Mouse (Mus musculus) heart, adult 11 months (tissue): ENCODE measurements at regions not wholly inside any gene's neighbourhood (a gene's known extent, or its start where the extent isn't known, plus 50 kb on each side); places are given as distances from the start of the nearest gene placed in this dataset.

Experiments used
- DNase-seq: peaks from one replicate; pipeline ENCODE4 v3.0.0; 2022

DNA sequence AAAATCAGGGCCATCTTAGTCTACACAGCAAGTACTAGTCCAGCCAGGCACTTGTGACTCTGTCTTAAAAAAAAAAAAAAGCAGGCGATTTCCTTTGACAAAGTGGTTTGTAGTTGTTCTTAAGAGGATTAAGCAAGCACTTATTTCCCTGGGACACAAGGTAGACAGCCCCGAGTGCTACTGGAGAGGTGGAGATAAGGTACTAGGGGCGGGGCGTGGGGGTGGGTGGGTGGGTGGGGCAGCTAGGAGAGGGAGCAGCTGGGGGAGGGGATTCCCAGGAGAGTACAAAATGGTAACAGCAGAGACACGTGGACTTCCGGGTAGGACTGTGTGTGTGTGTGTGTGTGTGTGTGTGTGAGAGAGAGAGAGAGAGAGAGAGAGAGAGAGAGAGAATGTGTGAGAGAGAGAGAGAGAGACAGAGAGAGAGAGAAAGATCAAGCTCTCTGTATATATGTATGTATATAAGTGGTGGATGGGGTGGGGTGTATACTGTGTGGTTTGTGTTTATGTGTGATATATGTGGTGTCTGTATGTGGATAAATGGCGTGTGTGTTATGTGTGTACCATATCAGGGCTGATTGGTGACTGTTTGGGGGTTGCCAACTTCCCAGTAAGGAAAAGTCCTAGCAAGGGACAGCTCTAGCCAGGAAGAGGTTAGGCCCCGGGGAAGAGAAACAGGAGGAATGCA, 72.1 kb upstream of the Tle3 start:
- no peak for DNase-seq

DNA sequence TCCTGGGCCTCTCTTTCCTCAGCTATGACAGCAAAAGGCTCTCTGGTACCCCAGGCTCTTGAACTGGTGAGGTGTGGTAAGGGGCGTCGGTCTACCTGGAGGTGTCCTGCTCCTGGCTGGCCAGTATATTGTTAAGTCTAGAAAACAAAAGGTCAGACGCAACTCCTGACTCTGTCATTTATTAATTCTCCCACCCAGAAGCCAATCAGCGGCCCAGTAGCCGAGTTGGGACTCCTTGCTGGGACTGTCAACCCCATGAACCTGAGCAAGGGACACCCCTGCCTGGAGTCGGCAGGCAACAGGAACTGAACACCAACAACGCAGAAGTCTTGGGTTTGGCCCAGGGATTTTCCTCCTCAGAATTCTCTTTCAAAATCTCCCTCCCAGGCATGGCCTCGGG, 71.1 kb upstream of the Tle3 start:
- DNase-seq: no peak

DNA sequence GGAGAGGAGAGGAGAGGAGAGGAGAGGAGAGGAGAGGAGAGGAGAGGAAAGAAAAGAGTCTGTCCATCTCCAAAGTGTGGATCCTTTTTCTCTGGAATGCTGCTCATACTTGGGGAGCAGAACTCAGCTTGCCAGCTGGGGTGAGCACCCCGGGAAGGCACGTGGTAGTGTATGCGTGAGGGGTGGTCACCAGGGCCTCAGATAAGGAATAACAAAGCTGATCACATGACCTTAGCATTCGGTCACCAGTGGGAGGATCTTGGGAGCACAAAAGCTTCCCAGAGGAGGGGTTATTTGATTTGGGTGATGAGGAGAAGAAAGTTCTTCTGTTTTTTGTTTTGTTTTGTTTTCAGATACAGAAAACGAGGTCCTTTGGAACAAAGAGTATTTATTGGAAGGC, 69.4 kb upstream of the Tle3 start:
- DNase-seq: no peak

DNA sequence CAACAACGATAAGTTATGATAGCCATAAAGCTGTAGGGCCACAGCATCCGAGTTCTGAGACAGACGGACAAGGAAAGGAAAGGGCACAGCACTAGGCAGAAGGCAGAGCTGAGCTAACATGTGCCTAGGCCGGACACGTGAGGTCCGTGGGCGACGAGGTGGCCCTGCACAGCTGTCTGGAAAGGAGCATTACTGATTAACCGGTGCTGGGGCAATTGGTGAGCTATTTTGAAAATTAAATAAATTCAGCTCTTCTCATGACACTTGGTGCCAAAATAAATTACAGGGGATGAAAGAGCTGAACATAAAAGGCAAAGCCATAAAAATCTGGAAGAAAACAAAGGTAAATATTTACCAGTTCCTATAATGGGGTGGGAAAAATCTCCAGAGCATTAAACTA, 65.9 kb upstream of the Tle3 start:
- DNase-seq: no peak

DNA sequence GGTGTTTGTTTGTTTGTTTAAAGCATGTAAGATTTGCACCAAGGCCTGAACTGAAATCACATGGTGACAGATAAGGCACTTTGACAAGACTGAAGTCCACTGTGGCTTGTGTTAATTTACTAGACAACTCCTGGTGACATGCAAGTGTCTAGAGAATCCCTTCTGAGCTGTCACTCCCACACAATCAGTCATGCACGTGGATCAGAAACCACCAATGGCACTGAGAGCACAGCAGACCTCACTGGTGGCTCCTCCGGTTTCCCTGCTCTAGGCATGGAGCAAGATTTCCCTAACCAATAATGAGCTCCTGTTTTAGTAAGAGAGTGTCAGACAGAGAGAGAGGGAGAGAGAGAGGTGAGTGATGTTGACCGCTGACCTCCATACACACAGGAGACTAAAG, 63.1 kb upstream of the Tle3 start:
- no peak for DNase-seq

DNA sequence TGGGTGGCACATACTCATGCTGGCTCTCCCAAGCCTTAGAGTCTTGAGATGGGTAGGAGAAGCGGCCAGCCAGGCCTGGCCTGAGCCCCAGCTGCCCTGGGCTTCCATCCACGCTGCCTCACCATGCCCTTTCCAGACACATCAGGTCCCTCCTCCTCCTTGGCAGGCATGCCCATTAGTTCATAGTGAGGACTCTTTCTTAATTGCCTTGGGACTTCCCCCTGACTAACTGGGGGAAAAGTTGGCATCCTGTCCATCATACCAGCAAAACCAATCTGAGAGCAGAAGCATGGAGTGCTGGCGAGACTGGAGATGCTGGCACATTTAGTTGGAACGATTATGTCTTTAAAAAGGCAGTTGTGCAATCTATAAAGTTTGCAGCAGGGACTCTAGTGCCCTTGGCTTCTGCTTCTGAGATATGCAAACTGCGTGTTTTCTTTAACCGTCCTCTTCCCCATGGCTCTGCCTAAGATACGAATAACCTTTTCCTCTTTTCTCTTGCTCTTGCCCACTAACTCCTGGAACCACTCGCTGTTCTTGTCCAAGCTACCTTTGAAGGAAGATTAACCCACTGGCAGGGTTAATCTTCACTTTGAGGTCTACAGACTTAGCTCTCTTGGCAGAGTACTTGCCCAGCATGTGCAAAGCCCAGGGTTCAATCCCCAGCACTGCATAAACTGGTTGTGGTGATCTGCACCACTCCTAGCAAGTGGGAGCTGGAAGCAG, 62.2 kb upstream of the Tle3 start:
- no peak for DNase-seq

DNA sequence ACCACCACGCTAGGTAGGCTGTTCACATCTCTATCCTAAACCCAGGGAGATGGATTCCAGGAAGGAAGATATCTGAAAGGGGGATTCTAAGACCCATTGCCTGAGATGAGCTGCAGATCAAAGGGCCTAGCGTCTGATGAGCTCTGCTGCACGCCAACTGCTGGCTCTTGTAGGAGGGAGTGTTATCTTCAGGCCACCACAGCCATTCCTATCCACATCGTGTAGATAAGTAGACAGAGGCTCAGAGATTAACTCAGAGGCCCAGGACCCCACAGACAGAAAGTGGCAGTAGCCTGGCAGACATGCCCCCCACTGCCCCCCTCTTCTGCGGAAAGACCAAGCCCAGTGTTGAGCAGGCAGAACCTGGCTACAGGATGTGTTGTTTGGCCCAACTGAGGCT, 61.6 kb upstream of the Tle3 start:
- no peak for DNase-seq

DNA sequence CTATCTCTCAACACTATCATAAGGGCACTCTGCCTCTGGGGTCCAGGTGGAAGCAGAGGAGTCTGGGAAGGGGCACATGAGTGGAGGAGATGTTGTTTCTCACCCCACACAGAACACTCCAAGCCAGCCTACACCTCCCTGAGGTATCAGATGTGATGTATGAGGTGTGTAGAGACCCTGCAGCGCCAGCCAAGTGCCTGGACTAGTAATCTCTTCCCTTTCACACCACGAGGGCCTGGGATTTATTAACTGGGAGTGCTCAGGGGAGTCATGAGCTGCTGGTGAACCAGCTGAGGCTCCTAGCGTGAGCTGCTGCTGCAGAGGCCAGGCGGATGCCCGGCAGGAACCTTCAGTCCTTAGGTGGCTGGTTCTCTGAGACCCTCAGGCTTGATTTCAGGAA, 60.6 kb upstream of the Tle3 start:
- no peak for DNase-seq

DNA sequence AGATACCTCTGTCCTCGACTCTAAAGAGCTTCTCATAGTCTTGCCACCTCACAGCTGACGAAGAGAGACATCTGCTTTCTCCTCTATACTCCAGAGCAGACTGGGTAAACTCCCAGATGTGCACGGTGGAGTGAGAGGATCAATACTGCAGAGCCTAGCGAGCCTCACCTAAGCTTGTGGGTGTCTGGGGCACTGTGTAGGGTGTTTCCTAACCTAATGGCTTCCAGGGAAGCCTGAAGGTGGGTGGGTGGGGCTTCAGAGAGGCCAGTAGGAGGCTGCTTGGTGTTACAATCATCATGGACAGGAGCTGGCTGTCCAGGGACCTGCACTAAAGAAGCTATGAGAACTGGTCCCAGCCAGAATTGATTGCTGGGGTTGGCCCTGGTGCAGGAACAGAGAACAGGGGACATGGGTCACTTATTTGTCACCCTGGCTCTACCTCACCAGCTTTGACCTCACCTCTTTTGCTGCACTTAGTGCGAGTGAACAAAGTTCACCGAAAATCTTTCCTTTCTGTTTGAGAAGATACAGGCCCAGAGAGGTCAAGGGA, 57.5 kb upstream of the Tle3 start:
- DNase-seq: no peak

DNA sequence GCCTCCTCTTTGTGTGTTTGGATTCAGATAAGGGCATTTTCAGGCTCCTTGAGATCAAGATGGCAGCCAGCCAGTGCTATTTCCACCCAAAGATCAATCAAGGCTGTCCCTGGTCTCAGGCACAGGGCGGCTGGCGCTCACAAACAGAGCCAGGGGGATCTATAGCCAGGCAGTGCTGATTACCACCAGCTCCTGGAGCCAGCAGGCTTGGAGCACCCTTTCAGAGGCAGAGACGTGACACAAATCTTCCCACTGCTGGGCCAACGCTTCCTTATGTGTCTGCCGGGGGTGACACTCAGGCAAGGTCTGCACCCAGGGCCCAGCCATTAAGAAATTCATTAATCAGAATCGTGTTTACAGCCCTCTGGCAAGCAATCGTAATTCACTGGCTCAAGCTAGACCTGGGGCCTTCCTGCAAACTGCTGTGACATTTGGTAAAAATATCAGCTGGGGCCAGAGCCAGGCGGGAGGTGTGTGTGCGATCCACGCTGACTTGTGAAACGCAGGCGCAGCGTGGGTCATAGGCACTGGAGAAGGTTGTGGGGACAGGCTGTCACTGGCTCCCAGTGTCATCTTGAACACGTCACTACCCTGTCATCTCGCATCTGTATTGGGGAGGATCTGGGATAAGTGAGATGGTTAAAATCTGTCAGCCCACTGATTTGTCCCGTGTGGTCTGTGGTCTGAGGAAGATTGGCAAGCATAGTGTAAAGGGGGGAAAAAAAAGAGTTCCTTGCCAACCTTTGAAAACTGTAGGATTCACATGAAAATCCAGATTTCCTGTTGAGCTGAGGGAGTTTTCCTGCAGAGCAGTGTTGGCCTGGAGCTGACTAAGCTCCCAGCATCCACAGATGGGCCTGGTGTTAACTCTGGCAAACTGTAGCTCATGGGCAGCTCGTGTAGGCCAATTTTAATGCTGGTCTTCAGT, 56.5 kb upstream of the Tle3 start:
- DNase-seq: peak; percentile 98

DNA sequence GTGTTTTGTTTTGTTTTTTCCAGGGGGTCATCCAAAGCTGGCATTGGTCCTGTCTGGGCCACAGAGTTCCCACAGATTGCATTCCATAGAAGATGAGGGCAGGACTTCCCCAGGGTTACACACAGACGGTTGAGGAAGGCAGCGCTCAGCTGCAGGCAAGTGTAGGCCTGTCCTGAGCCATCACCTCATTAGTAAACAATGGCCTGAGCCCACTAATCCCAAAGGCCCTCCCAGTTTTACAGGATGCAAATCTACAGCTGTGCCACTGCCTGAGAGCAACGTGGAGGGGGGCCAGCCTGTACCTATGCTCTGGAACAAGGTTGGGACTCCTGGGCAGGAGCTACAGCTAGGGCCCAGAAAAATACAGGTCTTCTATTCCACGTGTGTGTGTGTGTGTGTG, 55.7 kb upstream of the Tle3 start:
- DNase-seq: peak; percentile 89

DNA sequence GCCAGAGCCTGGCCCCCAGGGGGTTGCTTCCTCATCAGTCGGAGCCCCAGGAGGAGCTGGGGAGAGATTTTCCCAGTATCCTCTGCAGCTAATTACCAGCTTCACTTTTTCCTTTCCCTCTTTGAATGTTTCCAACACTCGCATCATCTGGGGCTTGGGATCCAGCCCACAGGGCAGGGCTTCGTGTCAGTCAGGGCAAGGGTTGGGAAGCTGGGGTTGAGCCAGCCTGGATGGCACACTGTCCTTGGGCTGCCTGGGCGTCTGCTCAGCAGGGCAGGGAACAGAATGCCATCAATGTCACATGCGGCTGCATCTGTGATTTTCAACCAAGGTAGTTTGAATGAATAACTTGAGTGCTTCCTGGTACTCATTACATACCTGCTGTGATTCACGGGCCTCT, 52.4 kb upstream of the Tle3 start:
- peak; percentile 89 for DNase-seq

DNA sequence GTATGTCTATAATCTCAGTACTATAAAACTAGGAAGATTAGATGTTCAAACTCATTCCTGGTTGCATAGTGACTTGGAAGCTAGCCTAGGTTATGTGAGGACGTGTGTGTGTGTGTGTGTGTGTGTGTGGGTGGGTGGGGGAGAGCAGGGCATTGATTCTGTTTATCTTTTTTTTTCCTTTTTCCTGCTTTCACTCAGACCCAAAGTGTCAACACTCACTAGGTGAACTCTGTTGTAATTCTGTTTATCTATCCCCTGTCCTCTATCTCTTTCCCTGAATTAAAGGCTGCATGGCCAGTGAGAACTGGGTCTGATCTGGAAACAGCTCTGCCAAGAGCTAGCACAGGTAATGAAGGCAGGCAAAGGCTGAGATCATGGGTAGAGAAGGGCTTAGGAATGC, 50.9 kb upstream of the Tle3 start:
- DNase-seq: no peak

DNA sequence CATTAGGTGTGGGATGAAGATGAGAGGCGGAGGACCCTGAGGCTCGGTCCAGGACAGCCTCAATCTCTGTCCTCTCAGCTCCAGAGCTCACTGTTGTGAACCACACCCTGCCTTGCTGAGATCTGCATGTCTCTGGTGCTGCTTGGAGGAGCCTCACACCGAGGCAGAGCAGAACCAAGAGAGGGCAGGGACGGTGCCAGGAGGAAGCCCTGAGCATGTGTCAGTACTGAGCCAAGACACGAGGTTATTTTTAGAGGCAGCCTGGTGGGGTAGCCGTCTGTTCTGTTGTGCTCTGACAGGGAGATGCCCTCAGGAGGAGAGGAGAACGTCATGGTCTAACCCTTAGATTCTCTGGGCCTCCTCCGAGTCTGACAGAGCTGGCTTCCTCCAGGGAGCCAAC, 50.3 kb upstream of the Tle3 start:
- peak; percentile 92 for DNase-seq

DNA sequence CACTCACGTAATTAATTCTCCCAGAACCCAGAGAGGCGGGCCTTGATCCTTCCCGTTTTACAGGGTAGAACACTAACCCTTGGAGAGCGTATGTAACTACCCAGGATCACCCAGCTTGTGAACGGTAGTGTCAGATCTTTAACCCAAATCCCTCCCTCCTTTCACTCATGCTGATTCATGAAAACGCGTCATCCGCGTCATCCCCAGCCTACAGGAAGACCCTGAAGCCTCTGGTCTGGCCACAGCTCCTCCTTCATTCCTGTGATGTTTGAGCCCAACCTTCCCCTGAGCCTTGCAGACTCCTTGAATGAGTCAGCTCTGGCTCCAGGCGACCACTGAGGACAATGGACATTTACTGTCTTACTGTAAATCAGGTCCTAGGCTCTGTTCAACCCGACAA, 49.8 kb upstream of the Tle3 start:
- DNase-seq: peak; percentile 85
